Mouse (Mus musculus) adrenal gland, adult 8-10 months (tissue): ENCODE measurements around the gene Pik3cd. TPM values are rescaled to one million over a fixed set of nuclear protein-coding genes. Genes with fewer than 3 reads are reported as not detected.
A peak's percentile ranks its signal among the peaks of the same experiment; 100 is the strongest.

Experiments used
- DNase-seq: peaks from one replicate; pipeline ENCODE4 v3.0.0; 2022
- total RNA-seq, 4 experiments: library from RNA; stranded (reverse); gene quantifications; 2 replicates each; pipeline ENCODE4 v1.2.4; 2022

Gene Pik3cd
- total RNA-seq, 4 experiments from 2014 or later = 4.8 to 9.3 (median 7.0) TPM

DNA sequence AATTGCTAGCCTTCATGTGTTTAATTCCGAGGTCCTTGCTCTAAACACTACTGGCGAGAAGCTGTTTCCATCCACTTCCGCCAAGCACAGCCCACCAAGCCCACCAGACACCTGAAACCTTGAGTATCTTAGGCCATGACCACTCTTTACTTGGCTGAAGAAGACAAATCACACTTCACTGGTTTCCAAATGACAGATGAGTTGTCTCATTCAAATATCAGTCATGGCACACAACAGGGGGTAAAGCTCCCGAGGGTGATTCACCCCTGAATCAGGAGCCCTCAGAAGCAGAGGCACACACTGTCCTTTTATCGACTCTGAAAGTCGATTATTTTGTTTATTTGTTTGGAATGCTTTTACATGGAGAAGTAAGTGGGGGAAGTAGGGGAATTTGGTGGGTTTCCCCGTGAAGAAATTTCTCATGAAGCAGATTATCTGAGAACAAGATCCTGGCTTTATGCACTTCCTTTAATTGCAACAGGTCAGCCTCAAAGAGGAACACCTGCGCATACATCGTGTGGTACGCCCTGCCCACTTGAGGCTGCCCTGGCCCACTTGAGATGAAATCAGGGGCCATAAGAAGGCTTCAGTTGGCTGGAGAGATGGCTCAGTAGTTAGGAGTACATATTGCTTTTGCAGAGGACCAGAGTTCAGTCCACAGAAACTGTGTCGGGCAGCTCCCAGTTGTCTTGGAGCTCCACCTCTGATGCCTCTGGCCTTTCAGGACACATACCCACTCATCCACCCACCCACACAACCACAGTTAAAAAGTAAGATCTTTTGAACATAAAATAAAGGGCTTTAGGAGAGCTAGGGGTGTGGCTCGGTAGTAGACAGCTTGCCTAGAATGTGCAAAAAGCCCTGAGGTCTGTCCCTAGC is 12.3 kb downstream of the Pik3cd start:
- DNase-seq = no peak

- no peak for DNase-seq
These were observed 13.5 kb downstream of the Pik3cd start for GRCm38 (mm10) chr4:149688861-149689260.

- no peak for DNase-seq
These were observed 17.3 kb downstream of the Pik3cd start for GRCm38 (mm10) chr4:149684841-149685623.

- no peak for DNase-seq
These were observed 18.5 kb downstream of the Pik3cd start for GRCm38 (mm10) chr4:149683875-149684274.

DNA sequence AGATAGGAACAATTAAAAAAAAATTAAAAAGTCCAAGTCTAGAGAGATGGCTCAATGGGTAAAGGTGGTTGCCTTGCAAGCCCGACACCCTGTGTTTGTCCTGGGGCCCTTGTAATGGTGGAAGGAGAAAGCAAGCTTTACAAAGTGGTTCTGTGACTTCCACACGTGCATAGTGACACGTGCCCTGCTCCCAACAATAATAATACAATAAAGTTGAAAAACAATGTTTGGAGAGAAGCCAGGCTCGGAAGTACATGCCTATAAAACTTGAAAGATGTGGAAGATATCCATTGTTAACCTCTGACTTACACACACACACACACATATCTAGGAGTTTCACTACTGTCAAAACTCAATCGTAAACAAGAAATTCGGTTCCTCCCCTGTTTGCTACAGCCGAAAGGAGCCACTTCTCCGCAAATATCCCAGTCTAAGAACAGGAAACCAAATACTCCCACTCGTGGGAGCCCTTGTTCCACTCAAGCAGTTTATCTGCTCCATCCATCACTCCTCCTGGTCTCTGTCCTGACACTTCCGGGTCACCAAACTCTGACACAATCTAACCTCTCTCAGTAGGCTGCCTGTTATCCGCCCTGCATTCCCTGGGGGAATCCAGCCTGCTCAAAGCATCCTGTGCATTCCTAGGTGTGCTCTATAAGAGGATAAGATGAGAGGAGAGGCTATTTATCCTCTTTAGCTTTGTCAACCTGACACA is 23.2 kb downstream of the Pik3cd start:
- no peak for DNase-seq

GRCm38 (mm10) chr4:149678006-149678405 is 24.4 kb downstream of the Pik3cd start:
- DNase-seq = no peak

- peak; percentile 67 for DNase-seq
These were observed 26.8 kb downstream of the Pik3cd start for GRCm38 (mm10) chr4:149675378-149676261.

GRCm38 (mm10) chr4:149674814-149675377 is 27.5 kb downstream of the Pik3cd start:
- no peak for DNase-seq

GRCm38 (mm10) chr4:149672747-149673146 is 29.6 kb downstream of the Pik3cd start:
- DNase-seq = no peak

DNA sequence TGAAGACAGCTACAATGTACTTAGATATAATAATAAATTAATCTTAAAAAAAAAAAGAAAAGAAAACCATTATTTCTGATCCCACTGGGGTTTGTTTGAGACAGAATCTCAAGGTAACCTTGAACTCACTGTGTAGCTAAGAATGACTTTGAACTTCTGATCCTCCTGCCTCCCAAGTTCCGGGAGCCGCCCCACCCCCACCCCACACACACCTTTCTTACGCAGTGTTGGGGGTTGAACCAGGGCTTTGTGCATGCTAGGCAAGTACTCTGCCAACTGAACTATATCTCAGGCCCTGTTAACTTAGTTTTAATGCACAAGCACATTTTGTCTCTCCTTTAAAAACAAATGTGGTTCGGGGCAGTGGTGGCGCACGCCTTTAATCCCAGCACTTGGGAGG is 31.2 kb downstream of the Pik3cd start:
- no peak for DNase-seq

GRCm38 (mm10) chr4:149665692-149666090 is 36.7 kb downstream of the Pik3cd start:
- DNase-seq = no peak

DNA sequence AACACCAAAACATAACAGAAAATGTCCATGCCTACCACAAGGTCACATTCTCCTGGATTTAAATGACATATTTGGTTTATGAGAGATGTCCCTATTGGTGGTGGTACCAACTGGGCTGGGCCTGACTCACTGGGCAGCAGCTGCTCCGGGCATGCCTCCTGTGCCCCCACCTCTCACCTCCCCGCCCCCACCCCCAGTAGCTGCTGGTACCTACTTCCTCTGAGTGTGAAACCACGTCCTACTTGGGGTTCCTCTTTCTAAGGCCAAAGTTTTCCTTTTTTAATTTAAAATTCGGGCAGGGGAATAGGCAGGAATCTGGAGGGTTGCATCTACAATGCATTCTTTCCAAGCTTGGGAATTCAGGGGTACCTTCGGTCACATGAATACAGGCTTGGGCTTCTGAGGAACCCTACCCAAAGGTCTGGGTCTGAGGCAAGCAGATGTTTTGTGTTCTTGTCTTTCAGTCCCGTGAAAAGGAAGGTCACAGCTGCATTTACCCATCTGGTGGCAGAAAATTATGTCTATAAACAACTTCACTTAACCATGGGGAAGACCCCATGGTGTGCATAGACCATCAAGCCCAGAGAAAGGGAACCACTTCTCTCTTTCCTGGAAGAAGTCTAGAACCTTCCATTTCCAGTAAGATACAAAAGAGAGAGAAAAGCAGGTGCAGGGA is 37.2 kb downstream of the Pik3cd start:
- DNase-seq = no peak

DNA sequence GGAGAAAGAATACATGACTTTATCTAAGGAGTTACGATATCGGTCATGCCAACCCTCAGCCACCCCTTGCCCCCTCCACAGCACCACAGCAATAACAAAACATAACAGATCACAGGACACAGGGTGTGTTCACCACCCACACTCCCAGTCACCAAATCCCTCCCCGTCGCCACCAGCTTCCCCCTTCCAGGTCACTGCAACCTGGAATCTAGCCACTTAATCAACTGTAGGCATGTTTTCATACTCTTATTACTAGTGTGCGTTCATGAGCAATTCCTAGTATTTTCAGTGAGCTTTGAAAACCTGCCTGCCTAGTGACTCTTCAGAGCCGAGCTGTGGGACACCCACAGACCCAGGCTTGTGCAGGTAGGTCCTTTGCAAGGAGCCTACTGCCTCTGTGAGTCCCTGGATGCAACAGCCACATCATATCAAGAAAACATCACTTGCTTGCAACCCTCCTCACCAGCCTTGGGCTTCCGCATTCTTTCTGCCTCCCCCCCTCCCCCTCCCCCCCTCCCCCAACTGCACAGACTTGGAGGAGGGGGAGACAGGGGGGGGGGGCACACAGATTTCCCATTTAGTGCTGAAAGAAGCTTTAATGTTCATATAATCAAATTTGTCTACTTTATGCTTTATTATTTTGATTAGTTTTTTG is 38.4 kb downstream of the Pik3cd start:
- DNase-seq = no peak

GRCm38 (mm10) chr4:149661967-149662589 is 40.3 kb downstream of the Pik3cd start:
- no peak for DNase-seq

DNA sequence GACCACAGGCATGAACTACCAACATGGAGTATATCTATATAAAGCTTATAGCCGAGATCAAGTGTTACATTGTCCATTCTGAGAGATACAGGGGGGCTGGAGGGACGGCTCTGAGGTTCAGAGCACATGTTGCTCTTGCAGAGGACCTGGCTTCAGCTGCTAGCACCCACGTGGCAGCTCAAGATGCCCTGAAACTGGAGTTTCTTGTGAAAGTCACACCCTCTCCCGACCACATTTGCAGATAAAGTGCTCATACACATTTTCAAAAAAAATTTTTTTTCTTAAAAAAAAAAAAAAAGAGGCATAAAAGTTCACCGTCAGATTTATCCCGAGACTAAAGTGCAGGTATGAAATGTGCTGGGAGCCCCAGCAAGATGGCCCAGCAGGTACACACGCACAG is 41.8 kb downstream of the Pik3cd start:
- DNase-seq = no peak

- no peak for DNase-seq
These were observed 42.8 kb downstream of the Pik3cd start for GRCm38 (mm10) chr4:149659495-149660116.

DNA sequence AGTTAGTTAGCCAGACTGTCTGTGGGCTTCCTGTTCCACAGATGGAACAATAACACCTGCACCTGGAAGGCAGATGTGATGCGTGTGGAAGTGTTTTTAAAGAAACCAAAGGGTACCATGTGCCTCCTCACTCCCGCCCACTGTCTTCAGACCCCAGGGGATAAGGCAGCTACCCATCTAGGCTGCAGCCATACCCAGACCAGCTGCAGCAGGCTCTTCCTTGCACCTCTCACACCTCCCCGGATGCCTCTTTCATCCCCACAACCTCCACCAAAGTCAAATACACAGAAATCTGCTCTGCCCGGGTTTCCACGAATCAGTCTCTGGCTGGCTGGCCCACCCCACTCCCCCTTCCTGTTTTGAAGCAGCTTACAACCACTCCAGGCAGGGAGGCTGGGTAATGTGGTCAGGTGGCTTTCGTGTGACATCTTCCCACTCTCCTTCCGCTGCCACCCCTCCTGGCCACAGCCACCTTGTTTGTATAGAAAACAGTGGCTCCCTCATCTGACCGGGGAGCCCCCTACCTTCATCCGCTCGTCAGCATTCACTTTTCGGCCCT is 44.4 kb downstream of the Pik3cd start:
- DNase-seq = no peak

GRCm38 (mm10) chr4:149654232-149654631 is 48.1 kb downstream of the Pik3cd start:
- no peak for DNase-seq
